Comparison of ENCODE assay signal across 11 mouse cellular contexts in the genomic region with DNA sequence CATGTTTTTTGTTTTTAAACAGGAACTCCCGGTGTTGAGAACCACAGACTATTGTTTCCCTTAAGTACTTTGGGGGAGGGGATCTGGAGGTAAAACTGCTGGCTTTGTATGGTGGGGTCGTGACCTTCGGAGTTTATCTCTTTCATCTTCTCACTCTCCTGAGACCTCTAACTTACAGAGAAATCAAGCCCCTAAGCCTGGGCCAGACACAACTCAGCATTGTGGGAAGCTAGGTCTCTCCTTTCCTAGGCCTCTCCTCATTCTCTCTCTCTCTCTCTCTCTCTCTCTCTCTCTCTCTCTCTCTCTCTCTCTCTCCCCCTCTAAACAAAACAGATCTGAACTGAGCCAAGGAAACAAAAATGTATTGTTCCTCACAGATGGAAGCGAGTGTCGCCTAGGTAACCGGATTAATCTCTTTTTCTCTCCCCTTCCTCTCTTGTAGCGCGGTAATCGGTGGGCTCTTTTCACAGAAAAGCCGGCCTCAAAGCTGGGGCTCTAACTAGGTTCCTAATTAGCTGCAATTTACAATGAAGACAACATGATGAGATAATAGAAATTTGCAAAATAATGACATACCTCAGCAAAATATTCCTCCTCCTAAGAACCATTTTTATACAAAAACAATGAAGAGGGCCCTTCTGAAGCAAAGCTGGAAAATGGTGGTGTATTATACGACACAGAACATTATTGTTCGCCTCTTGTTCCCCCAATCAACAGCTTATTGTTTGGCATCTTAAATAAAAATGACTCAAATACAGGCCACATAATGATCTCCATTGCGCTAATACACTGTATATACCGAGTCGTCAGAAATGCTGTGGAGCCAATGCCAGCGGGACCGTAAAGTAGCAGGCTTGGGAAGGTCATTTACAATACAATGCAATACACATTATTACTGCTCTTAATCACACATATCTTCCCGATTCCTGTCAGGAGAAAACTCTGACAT.
DNase-seq lines count a peak whose midpoint lies in the region; ATAC-seq and TF ChIP-seq lines count a peak whose summit lies in the region.
"Had no signal": no experiment of that assay in that cellular context is flagged by ENCODE, and none has a peak within 500 bp of the region (broad histone marks: within the 10 kb centered on the region; RNA-seq: fewer than 3 reads in every experiment).

No protein-coding gene starts in this region.

- H3K27ac ChIP-seq in embryonic facial prominence, embryonic 10.5 days (replicated peaks), result peak overlapping the region; percentile 84
- H3K27ac ChIP-seq in hindbrain, embryonic 14.5 days, result peak overlapping the region; percentile 51; the same call in 1 of the 2 replicates
- H3K27ac ChIP-seq in midbrain, postnatal 0 days (ENCODE audit: low read depth, low read length), result peak overlapping the region; percentile 32; the same call in 1 of the 2 replicates
- H3K27ac ChIP-seq: liver, embryonic 13.5 days had no signal

- no peaks in the 10 kb centered on the region for H3K36me3 ChIP-seq in embryonic facial prominence, embryonic 10.5 days (replicated peaks)
- no peaks in the 10 kb centered on the region for H3K36me3 ChIP-seq in hindbrain, embryonic 14.5 days (replicated peaks; ENCODE audit: control insufficient read depth, insufficient read depth)
- no peaks in the 10 kb centered on the region for H3K36me3 ChIP-seq in midbrain, postnatal 0 days (ENCODE audit: insufficient read depth, low read length)
- H3K36me3 ChIP-seq: liver, embryonic 13.5 days had no signal

- no peak overlapping the region for H3K9ac ChIP-seq in hindbrain, embryonic 14.5 days
- H3K9ac ChIP-seq in midbrain, postnatal 0 days (replicated peaks; ENCODE audit: low read length, poor library complexity, severe bottlenecking), result no peak overlapping the region
- H3K9ac ChIP-seq: liver, embryonic 13.5 days had no signal

- ATAC-seq in hindbrain, embryonic 14.5 days (ENCODE audit: low FRiP score), result peak; percentile 59; the same call in 1 of the 2 replicates
- 0 out of 2 replicates have a peak, but pooled peaks have one; percentile 52 for ATAC-seq in midbrain, postnatal 0 days (ENCODE audit: low FRiP score)

- no peak overlapping the region for H3K4me2 ChIP-seq in hindbrain, embryonic 14.5 days (replicated peaks)
- H3K4me2 ChIP-seq in midbrain, postnatal 0 days (ENCODE audit: low read depth, low read length, poor library complexity, severe bottlenecking), result no peak overlapping the region
- H3K4me2 ChIP-seq: liver, embryonic 13.5 days had no signal

- peaks cover 42% of the 10 kb centered on the region for H3K4me1 ChIP-seq in embryonic facial prominence, embryonic 10.5 days
- peaks cover 13% of the 10 kb centered on the region for H3K4me1 ChIP-seq in hindbrain, embryonic 14.5 days (replicated peaks; ENCODE audit: control insufficient read depth, insufficient read depth, low read length)
- peaks cover 3% of the 10 kb centered on the region; the same call in 1 of the 2 replicates for H3K4me1 ChIP-seq in midbrain, postnatal 0 days (ENCODE audit: insufficient read depth, low read length)
- H3K4me1 ChIP-seq: liver, embryonic 13.5 days had no signal

- DNase-seq in R1 (ENCODE audit: low read depth, low spot score), result peak; percentile 95
- DNase-seq in embryonic facial prominence, embryonic 10.5 days (ENCODE audit: low spot score), result peak; percentile 71
- peak; percentile 50 for DNase-seq in hindbrain, embryonic 14.5 days (ENCODE audit: low spot score)
- DNase-seq in midbrain, postnatal 0 days (ENCODE audit: low spot score), result peak; percentile 55
- DNase-seq in kidney, postnatal 25 days, result no peak
- DNase-seq in heart, postnatal 4 days, result no peak
- DNase-seq in spleen, postnatal 4 days (ENCODE audit: low spot score in 2 of 2), result no peak
- no peak for DNase-seq in kidney, postnatal 36 days
- DNase-seq: cerebellum, postnatal 10 days; heart, postnatal 10 days; liver, embryonic 13.5 days had no signal

- 17% methylated on average over 18 of the region's 18 CpGs for WGBS in embryonic facial prominence, embryonic 10.5 days
- 9% methylated on average over 18 of the region's 18 CpGs for WGBS in hindbrain, embryonic 14.5 days
- WGBS in midbrain, postnatal 0 days, result 18% methylated on average over 18 of the region's 18 CpGs

- no peak overlapping the region for H3K4me3 ChIP-seq in embryonic facial prominence, embryonic 10.5 days
- H3K4me3 ChIP-seq in hindbrain, embryonic 14.5 days (replicated peaks; ENCODE audit: low read length), result no peak overlapping the region
- H3K4me3 ChIP-seq in midbrain, postnatal 0 days (ENCODE audit: low read depth, low read length), result no peak overlapping the region
- H3K4me3 ChIP-seq: liver, embryonic 13.5 days had no signal

- no peaks in the 10 kb centered on the region for H3K9me3 ChIP-seq in embryonic facial prominence, embryonic 10.5 days
- no peaks in the 10 kb centered on the region for H3K9me3 ChIP-seq in hindbrain, embryonic 14.5 days (ENCODE audit: control insufficient read depth, low read length)
- H3K9me3 ChIP-seq in midbrain, postnatal 0 days (ENCODE audit: low read length), result no peaks in the 10 kb centered on the region
- H3K9me3 ChIP-seq: liver, embryonic 13.5 days had no signal

- no peak for TF ChIP-seq CTCF in midbrain, postnatal 0 days (IDR thresholded peaks at IDR 0.05)

- H3K27me3 ChIP-seq in embryonic facial prominence, embryonic 10.5 days (replicated peaks; ENCODE audit: low read depth, poor library complexity, severe bottlenecking), result no peaks in the 10 kb centered on the region; the same call in 1 of the 2 replicates
- no peaks in the 10 kb centered on the region for H3K27me3 ChIP-seq in hindbrain, embryonic 14.5 days (ENCODE audit: control insufficient read depth, insufficient read depth, low read length)
- no peaks in the 10 kb centered on the region for H3K27me3 ChIP-seq in midbrain, postnatal 0 days (ENCODE audit: insufficient read depth, low read length)
- H3K27me3 ChIP-seq: liver, embryonic 13.5 days had no signal

Comparison
In these comparisons a context has a peak if more than half of its experiments do, and no peak if none do; other contexts are left out.
1. DNase-seq: peak in R1 (single experiment), embryonic facial prominence, embryonic 10.5 days (single experiment), hindbrain, embryonic 14.5 days (single experiment) and midbrain, postnatal 0 days (single experiment); none in kidney, postnatal 25 days (0 of 2), heart, postnatal 4 days (single experiment), spleen, postnatal 4 days (0 of 2) and kidney, postnatal 36 days (0 of 2).
2. H3K27ac ChIP-seq: peak in every context shown above with its lines; median percentile 84 in embryonic facial prominence, embryonic 10.5 days; 51 in hindbrain, embryonic 14.5 days; 32 in midbrain, postnatal 0 days.